Mouse (Mus musculus): ENCODE results near the gene Dlec1.

Dlec1 gene

GRCm38 (mm10) chr9:119089437-119089836, 12.8 kb upstream of the Dlec1 start:
- DNase-seq (ENCODE audit: low spot score in 2 of 2) = no peak

DNA sequence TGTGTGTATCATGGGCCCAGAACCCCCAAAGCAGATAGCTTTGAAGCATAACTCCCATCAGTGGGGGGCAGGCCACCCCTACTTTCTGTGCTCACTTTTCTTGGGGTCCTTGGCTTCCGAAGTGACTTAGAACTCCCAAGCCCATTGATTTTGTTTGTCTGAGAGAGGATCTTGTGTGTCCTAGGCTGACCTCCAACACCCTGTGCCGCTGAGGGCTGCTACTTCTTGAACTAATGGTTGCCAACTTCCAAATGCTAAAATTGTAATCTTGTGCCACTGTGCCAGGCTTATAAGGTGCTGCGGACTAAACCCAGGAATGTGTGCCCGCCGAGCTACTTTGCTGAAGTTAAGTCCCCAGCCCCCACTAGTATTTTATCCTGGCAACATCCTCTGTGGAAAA, 11.8 kb upstream of the Dlec1 start:
- DNase-seq (ENCODE audit: low spot score in 2 of 2) = no peak

GRCm38 (mm10) chr9:119091581-119092310, 10.5 kb upstream of the Dlec1 start:
- DNase-seq (ENCODE audit: low spot score in 2 of 2) = no peak

- no peak for DNase-seq (ENCODE audit: low spot score in 2 of 2)
Observed at GRCm38 (mm10) chr9:119092473-119093418, 9.5 kb upstream of the Dlec1 start.

- DNase-seq (ENCODE audit: low spot score in 2 of 2) = peak; percentile 22 to 28
Observed at GRCm38 (mm10) chr9:119093419-119094295, 8.6 kb upstream of the Dlec1 start, which contains the start of gene Plcd1. Plcd1 (minus strand) TSS chr9:119093502.

DNA sequence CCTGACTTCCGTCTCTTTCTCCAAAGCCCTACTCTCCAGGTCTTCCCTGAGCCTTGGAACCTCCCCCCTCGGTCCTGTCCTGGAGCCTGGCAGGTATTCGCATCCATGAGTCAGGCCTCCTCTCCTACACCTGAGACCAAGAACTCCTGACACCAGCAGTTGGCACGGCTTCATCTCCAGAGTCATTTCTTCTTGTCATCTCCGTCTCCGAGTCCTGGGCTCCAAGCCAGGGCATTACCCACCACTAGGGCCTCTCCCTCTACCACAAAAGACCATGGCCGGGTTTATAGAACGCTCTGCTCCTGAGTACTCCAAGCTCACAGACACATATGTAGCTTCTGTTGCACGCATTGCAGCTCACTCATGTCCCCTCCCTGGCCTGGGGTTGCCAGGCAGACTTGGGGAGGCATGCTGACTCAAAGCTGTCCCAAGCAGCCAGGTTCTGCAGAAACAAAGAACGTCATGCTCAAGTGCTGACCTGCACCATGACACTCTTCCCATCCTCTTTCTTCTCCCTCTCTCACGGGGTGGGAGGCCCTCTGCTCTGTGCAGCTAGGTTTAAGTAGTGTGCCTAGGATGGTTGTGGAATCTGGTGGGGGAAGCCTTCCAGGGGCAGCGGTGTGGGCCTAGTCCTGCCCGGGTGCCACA, 7.7 kb upstream of the Dlec1 start:
- DNase-seq (ENCODE audit: low spot score in 2 of 2) = no peak

DNA sequence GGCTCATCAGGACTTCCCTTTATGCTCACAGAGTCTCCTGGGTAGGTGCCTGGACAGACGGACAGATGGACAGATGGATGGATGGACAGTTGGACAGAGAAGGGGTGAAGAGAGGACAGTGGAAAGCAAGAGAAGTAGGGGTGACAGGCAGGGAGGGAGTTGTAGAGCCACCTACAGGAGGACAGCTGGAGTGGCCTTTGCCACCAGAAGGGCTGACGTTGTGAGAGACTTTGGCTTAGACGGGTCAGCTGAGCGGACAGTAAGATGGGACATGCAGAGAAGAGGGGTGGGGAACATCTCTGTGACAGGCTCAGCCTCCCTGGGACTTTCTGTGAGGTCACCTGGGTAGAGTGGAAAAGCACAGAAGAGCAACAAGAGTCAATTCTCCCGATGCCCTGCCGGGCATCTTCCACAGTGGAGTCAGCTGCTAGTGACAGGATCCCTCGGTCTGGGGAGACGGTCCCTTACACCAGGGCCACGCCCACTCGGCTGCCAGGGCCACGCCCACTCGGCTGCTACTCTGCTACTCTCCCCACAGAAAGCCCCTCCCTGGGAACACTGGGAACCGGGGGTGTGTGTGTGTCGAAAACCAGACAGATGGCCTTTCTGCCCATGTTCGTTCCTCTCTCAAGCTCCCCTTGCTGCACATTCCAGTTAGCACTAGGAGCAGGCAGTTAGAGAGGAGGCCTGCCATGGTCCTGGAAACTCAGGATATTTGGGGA, 1.9 kb upstream of the Dlec1 start:
- no peak for DNase-seq (ENCODE audit: low spot score in 2 of 2)

DNA sequence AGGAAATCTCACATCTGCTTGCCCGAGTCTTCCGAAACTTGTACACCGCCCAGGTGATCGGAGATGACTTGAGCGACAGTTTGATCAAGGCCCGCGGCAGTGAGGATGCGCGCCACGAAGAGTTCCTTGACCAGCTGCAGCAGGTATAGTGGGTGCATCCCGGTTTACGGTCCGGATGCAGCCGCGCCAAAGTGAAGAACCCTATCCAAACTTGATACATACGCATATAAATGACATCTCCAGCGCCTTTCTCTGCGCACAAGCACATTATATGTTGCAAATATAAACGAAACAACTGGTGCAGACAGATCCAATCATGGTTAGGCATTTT, 470 bp downstream of the Dlec1 start:
- DNase-seq (ENCODE audit: low spot score in 2 of 2) = peak in 1 of 2 experiments; percentile 15

DNA sequence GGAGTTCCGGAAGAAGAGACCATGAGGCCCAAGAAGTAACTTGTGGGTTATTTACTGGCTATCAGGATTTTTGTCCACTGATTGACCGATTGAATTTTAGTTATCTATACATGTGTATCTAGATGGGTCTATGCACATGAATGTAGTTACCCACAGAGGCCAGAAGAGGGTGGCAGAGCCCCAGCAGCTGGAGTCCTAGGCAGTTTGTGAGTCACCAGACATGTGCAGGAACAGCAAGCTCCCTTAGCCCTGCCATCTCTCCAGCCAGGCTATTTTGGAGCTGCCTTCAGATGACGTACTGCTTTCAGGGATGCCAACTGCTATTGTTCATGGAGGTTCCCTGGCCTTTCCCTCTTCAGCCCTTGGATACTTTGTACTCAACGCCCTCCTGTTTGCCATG, 5.3 kb downstream of the Dlec1 start:
- no peak for DNase-seq (ENCODE audit: low spot score in 2 of 2)

DNA sequence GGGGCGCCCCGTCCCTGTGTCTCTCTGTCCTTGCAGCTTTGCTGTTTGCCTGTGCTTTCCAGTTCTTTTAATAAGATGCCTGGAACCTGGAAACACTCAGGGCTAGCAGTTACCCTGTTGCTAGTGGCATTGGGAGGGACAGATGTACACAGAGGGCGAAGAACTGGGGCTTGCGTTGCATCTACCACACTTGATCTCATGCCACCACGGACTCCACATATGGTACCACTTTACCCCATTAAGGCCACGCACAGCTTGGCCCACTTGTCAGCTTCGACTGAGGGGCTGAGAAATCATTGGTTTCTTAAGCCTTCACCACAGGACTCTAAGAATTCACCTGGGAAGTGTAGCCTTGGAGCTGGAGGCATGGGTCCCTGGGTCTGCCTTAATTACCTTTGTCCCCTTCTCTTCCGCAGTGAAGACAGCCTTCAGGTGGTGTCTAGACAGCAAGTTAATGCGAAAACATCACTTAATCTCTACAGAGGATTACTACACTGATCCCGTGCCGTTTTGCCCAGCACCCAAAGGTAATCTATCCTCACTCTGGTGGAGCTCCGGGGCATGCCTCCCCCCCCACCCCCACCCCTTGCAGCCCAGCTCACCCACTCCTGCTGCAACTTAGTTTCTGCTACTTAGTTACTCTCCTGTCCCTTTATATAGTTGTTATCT, 7.5 kb downstream of the Dlec1 start:
- no peak for DNase-seq (ENCODE audit: low spot score in 2 of 2)

GRCm38 (mm10) chr9:119110640-119111039, 8.4 kb downstream of the Dlec1 start:
- DNase-seq (ENCODE audit: low spot score in 2 of 2) = no peak

DNA sequence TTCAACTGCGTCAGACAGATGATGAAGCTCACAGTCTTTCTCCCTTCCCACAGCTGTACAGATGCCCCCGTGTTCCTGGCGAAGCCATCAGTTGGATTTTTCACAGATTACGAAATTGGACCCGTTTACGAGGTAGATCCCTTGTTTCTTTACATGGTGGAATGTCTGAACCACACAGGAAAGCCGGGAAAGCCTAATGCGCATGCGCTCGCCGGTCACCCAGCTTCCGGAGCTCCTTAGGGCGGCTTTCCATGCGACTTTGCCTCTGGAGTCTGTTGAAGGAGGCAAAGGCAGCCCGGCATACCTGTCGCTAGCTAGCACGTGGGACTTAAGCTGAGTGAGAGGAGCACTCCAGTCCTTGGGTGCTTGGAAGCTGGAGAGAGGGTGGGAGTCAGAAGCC, 12.6 kb downstream of the Dlec1 start:
- DNase-seq (ENCODE audit: low spot score in 2 of 2) = no peak

DNA sequence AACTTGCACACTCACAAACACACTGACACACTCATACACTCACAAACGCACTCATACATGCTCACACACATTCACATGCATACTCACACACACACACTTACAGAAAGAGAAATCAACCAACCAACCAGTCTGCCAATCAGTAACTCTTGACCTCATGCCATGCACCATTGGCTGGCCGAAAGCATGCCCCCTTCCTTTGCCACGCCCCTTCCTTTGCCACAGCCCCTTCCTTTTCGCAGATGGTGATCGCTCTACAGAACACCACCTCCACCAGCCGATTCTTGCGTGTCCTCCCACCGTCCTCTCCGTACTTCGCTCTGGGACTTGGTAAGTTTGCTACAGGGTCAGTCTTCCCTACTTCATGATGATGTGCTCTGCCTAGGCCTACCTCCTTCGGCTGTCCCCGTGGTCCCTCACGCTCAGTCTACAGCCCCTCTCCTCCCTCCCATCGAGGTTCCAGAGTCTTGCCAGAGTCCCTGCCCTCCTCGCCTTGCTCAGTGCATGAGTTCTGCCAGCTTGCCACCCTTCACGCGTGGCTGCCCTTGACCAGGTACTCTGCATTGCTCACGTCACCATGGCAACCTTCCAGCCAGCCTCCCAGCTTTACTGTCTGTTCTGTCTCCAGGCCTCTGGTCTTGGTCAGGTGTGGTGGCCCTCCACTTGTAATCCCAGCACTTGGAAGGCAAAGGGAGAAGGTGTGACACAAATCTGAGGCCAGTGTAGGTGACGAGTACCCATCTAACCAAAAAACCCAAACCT, 17.3 kb downstream of the Dlec1 start:
- DNase-seq (ENCODE audit: low spot score in 2 of 2) = no peak

DNA sequence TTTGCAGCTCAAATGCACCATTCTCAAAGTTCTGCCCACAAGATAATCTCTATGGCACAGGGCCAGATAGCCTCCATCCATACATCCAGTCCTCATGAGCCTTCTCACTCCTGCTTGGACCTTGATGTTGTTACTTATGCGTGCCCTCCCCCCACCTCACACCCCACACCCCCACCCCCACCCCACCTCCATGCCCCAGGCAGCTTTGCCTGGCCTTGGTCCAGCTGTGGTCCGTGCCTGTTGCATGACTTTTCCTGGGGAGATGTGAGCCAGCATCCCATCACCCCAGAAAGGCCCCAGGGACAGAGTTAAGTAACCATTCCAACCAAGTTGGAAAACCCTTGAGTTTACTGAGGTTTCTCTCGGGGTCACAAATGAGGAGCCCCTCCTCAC, 17.9 kb downstream of the Dlec1 start:
- no peak for DNase-seq (ENCODE audit: low spot score in 2 of 2)

DNA sequence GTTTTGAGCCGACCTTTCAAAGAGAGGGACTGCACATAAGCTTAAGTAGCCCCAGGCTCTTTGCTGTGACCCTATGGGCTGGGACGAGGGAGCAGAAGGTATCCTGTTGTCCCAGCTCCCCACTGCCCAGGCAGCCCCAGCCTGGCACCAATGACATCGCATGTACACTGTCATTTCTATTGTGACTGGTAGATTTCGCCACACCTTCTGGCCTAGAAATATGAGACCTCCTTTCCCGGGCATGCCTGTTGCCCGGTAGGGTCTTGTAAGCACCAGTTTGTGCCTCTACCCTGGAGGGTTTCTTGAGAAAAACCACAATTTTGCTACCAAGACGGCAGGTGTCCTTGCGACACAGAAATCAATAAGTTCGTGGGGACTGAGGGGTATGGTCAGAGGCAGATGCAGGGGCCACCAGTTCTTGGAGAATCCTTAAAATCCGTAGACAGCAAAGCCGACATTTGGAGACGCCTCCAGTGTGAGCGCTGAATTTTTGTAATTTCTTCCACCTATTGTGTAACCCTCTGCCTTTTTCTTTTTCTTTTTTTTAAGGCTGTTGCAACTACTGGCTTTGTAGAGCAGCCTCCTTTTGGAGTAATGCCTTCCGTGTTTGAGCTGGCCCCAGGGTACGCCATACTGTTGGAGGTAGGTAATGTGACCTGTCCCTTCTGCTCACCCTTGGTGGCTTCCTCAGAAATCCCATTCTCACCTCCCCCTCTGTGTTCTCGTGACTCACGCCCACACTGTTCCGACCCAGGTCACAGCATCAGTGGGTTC, 20.5 kb downstream of the Dlec1 start:
- DNase-seq (ENCODE audit: low spot score in 2 of 2) = no peak

DNA sequence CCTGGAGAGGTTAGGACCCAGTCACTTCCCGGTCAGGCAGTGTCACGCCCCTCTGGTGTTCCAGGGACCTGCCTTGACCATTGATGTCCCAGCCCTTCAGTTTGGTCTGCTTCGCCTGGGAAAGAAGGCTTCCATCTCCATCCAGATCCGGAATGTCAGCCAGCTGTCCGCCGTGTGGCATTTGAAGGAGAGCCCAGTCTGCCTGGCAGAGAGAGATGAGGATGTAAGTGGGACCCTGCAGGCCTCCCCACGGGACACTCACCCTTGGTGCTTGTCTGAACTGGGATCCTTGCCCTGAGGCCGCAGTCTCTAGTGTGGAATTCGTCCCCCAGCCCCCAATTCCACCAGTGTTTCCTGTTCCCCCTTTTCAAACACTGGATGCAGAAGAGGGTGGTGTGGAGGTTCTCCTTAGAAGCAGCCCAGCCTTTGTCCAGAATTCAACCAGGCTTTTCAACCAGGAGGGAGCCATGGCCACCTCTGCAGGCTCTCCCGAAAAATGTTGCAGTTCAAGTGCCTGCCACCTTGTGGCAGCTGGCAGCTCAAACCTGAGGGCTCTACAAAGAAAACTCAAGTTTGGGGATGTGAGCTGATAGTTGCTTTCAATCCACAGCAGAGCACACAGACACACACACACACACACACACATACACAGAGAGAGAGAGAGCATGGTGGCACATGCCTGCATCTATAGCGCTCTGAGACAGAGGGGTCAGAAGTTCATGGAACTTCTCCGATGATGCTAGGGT, 26.3 kb downstream of the Dlec1 start:
- no peak for DNase-seq (ENCODE audit: low spot score in 2 of 2)

DNA sequence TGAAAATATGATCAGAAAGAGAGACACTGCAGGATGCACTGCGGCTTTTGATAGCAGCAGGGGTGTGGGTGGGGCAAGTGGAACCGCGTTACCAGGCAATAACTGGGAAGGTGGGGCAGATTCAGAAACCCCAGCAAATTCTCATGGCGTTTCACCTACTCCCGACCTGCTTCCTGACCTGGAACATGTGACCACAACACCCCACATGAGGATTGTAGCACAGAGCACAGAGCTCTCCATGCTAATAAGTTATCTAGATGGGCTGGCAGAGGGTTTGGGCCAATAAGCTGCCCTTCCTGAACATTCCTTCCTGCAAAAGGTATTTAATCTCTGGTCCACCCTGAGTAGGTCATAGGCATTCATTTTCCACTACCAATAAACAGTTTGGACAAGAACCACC, 28.4 kb downstream of the Dlec1 start:
- DNase-seq (ENCODE audit: low spot score in 2 of 2) = no peak

DNA sequence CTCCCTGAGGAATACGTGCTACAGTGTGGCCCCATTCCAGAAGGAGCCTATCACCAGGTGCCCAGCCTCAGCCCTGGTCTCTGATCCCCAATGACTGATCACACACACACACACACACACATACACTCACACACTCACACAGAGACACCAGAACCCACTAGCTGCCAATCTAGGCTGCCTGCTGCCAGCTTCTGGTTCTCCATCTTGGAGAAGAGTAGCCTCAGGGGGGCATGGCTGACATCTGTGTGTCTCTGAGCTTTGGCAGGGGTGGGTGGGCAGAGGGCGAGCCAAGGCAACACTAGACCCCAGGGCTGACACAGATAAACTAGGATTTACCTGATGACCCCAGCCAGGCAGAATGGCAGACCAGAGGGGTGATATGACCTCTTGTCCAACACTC, 36.6 kb downstream of the Dlec1 start:
- no peak for DNase-seq (ENCODE audit: low spot score in 2 of 2)
